Mouse (Mus musculus): Measurements from ENCODE around the gene Pcsk6. TPM values are rescaled to one million over a fixed set of nuclear protein-coding genes. Genes with fewer than 3 reads are reported as not detected.
"Not testable (repeated sequence)": the region's sequence is repeated elsewhere in the genome, so short reads cannot be mapped to it uniquely, and the experiment has no call there.

The Pcsk6 gene
- 0.87 and 1.0 TPM in 2 replicates for polyA plus RNA-seq (2016; fragmentation: Nextera tagmentation; extraction: Ambion mirVana)

GRCm38 (mm10) chr7:65861591-65862472 is at the start of gene Pcsk6:
Gene Pcsk6 (plus strand): TSS chr7:65861734.
- Histone ChIP-seq H3K27me3 (replicated peaks) (peaks cover 87% of the 10 kb centered on the region), H3K4me2 (peak within 1 kb of the TSS; percentile 77), H3K36me3 (no peaks in the 10 kb centered on the region), H3K4me1 (peaks cover 9% of the 10 kb centered on the region; the same call in 1 of the 2 replicates), H3K9ac (no peak within 1 kb of the TSS), H3K27ac (no peak within 1 kb of the TSS), H3K4me3 (peak within 1 kb of the TSS; percentile 55), H3K9me3 (replicated peaks) (no peaks in the 10 kb centered on the region)
- under 1% methylated on average over 85 of the region's 111 CpGs for WGBS (ENCODE audit: insufficient replicate concordance)
- no peak for ATAC-seq

- no peaks in the 10 kb centered on the region for H3K36me3 ChIP-seq
- 67% methylated on average over 8 of the region's 8 CpGs for whole genome bisulfite sequencing (ENCODE audit: insufficient replicate concordance)
- no peaks in the 10 kb centered on the region for H3K27me3 ChIP-seq (replicated peaks)
- no peaks in the 10 kb centered on the region for H3K4me1 ChIP-seq
- no peak for ATAC-seq
- H3K9me3 ChIP-seq (replicated peaks): no peaks in the 10 kb centered on the region; the same call in 1 of the 2 replicates
- no peak overlapping the region for H3K9ac ChIP-seq
- H3K4me2 ChIP-seq: no peak overlapping the region
- H3K27ac ChIP-seq: no peak overlapping the region
- H3K4me3 ChIP-seq: no peak overlapping the region
Observed at GRCm38 (mm10) chr7:65813611-65814212, 47.8 kb upstream of the Pcsk6 start.

GRCm38 (mm10) chr7:65817564-65817963 is 44.0 kb upstream of the Pcsk6 start:
- H3K36me3 ChIP-seq: no peaks in the 10 kb centered on the region
- ATAC-seq: no peak
- no peaks in the 10 kb centered on the region for H3K4me1 ChIP-seq
- 74% methylated on average over 8 of the region's 8 CpGs for WGBS (ENCODE audit: insufficient replicate concordance)
- no peak overlapping the region for H3K4me3 ChIP-seq
- H3K27ac ChIP-seq: no peak overlapping the region
- no peak overlapping the region for H3K4me2 ChIP-seq
- no peaks in the 10 kb centered on the region; the same call in 1 of the 2 replicates for H3K9me3 ChIP-seq (replicated peaks)
- H3K9ac ChIP-seq: no peak overlapping the region
- no peaks in the 10 kb centered on the region for H3K27me3 ChIP-seq (replicated peaks)

DNA sequence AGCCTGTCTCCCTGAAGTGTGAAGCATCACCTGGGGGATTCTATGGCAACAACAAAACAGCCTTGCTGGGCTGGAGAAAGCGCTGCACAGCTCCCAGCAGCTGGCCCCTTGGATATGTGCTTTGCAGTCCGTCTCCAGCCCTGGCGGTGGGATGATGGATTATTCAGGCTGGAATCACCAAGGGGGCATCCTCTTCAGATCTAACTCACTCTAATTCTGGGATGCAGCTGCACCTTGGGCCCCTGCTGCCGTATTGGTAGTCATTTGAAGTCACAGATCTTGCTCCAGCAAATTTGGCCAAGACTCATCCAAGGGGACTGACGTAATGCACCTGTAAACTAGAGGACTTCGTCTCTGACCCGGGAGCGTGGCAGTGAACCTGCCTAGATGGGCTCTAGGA is 41.1 kb upstream of the Pcsk6 start:
- Histone ChIP-seq H3K9ac (no peak overlapping the region), H3K27ac (no peak overlapping the region)

GRCm38 (mm10) chr7:65821901-65822300 is 39.6 kb upstream of the Pcsk6 start:
- H3K36me3 ChIP-seq; H3K27me3 ChIP-seq (replicated peaks); ATAC-seq; H3K9ac ChIP-seq; H3K4me1 ChIP-seq; H3K27ac ChIP-seq; H3K4me2 ChIP-seq; H3K4me3 ChIP-seq; H3K9me3 ChIP-seq (replicated peaks): not testable (repeated sequence)
- WGBS (ENCODE audit: insufficient replicate concordance): 53% methylated on average over 4 of the region's 4 CpGs

More for the DNA sequence above, 41.1 kb upstream of the Pcsk6 start:
- Histone ChIP-seq H3K36me3 (no peaks in the 10 kb centered on the region), H3K4me2 (no peak overlapping the region), H3K4me1 (no peaks in the 10 kb centered on the region), H3K4me3 (no peak overlapping the region), H3K27me3 (replicated peaks) (no peaks in the 10 kb centered on the region), H3K9me3 (replicated peaks) (no peaks in the 10 kb centered on the region; the same call in 1 of the 2 replicates)
- no peak for ATAC-seq
- 42% methylated on average over 8 of the region's 8 CpGs for WGBS (ENCODE audit: insufficient replicate concordance)

DNA sequence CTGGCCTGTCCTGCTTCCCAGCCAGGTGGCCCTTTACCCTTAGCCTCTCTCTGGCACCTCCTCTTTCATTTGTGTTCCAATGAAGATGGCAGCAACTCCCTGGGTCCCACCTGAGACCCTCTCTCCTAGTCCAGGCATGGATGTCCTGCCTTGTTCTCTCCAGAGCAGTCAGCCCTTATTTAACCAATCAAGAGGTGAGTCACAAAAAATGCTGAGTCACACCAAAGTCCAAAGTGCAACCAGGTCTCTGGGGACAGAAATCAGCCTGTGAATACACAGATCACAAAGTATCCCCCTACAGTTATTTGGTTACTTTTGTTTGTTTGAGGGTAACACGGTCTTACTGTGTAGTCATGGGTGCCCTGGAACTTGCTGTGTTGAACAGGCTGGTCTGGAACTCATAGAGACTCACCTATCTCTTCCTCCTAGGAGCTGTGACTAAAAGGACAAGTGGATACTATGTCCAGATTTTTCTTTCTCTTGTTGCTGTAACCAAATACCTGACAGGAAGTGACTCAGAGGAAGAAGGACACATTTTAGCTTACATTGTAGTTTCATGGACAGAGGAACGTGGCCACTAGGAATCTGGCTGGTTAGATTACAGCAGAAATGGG is 38.9 kb upstream of the Pcsk6 start:
- Histone ChIP-seq H3K27ac (no peak overlapping the region), H3K4me1 (no peaks in the 10 kb centered on the region), H3K9me3 (replicated peaks) (no peaks in the 10 kb centered on the region), H3K27me3 (replicated peaks) (no peaks in the 10 kb centered on the region), H3K36me3 (no peaks in the 10 kb centered on the region), H3K9ac (no peak overlapping the region), H3K4me3 (no peak overlapping the region), H3K4me2 (no peak overlapping the region)
- ATAC-seq: no peak
- 53% methylated on average over 2 of the region's 2 CpGs for WGBS (ENCODE audit: insufficient replicate concordance)

GRCm38 (mm10) chr7:65839756-65840155 is 21.8 kb upstream of the Pcsk6 start:
- Histone ChIP-seq H3K27me3 (replicated peaks) (no peaks in the 10 kb centered on the region), H3K4me2 (no peak overlapping the region), H3K4me3 (no peak overlapping the region), H3K4me1 (no peaks in the 10 kb centered on the region), H3K9ac (no peak overlapping the region), H3K9me3 (replicated peaks) (peaks cover 16% of the 10 kb centered on the region), H3K27ac (no peak overlapping the region), H3K36me3 (no peaks in the 10 kb centered on the region)
- no peak for ATAC-seq
- 78% methylated on average over 3 of the region's 3 CpGs for WGBS (ENCODE audit: insufficient replicate concordance)

GRCm38 (mm10) chr7:65843210-65843609 is 18.3 kb upstream of the Pcsk6 start:
- no peak overlapping the region for H3K27ac ChIP-seq
- H3K9me3 ChIP-seq (replicated peaks): peaks cover 16% of the 10 kb centered on the region
- H3K9ac ChIP-seq: no peak overlapping the region
- no peaks in the 10 kb centered on the region for H3K4me1 ChIP-seq
- 29% methylated on average over 2 of the region's 2 CpGs for WGBS (ENCODE audit: insufficient replicate concordance)
- no peak overlapping the region for H3K4me3 ChIP-seq
- H3K27me3 ChIP-seq (replicated peaks): 0 out of 2 replicates have a peak, but pooled peaks cover 4% of the 10 kb centered on the region
- no peak for ATAC-seq
- no peaks in the 10 kb centered on the region for H3K36me3 ChIP-seq
- no peak overlapping the region for H3K4me2 ChIP-seq

- Histone ChIP-seq H3K27me3 (replicated peaks) (peaks cover 96% of the 10 kb centered on the region), H3K4me2 (no peak overlapping the region), H3K36me3 (no peaks in the 10 kb centered on the region), H3K4me1 (peaks cover 9% of the 10 kb centered on the region; the same call in 1 of the 2 replicates), H3K4me3 (no peak overlapping the region), H3K27ac (no peak overlapping the region), H3K9ac (no peak overlapping the region), H3K9me3 (replicated peaks) (no peaks in the 10 kb centered on the region)
- WGBS (ENCODE audit: insufficient replicate concordance): 47% methylated on average over 7 of the region's 7 CpGs
- no peak for ATAC-seq
Observed at GRCm38 (mm10) chr7:65860981-65861380, 553 bp upstream of the Pcsk6 start.

DNA sequence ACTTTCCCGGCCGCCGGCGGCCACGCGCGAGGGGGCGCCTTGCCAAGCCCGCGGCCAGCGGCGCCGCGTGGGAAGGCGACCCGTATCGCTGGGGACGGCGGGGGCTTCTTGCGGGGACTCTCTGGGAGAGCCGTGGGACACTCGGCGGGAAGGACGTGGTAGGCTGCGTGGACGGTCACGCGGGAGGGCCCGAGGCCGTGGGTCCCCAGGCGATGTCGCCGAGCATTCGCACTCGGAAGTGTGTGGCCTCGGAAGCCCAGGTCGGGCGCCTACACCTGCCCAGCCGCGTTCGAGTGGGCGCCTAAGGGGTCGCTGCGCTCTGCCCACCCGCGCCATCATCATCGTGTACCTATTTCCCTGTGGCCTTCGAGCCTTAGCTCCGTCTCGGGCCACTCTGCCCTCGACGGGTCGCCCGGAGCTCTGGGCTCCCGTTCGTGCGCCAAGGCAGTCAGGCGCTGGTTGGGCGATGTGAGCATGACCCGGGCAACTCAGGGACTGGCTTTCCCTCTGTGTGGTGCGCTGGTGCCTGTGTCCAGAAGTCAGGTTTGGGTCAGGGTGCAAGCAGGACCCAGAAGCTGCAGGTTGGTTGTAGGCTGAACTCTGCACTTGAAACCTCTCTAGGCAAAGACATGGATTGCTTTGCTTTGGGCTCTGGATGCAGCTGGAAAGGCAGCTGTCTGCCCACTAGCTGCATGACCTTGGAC is 1.1 kb downstream of the Pcsk6 start:
- Histone ChIP-seq H3K4me2 (peak overlapping the region; percentile 77), H3K36me3 (no peaks in the 10 kb centered on the region), H3K9me3 (replicated peaks) (no peaks in the 10 kb centered on the region), H3K27me3 (replicated peaks) (peaks cover 79% of the 10 kb centered on the region), H3K4me1 (peaks cover 9% of the 10 kb centered on the region; the same call in 1 of the 2 replicates), H3K9ac (no peak overlapping the region), H3K4me3 (peak overlapping the region; percentile 55), H3K27ac (no peak overlapping the region)
- 5% methylated on average over 58 of the region's 61 CpGs for WGBS (ENCODE audit: insufficient replicate concordance)
- ATAC-seq: peak; percentile 18; the same call in 1 of the 2 replicates

- H3K27me3 ChIP-seq (replicated peaks): peaks cover 16% of the 10 kb centered on the region
- H3K9ac ChIP-seq: no peak overlapping the region
- peaks cover 12% of the 10 kb centered on the region for H3K4me1 ChIP-seq
- no peak overlapping the region for H3K4me2 ChIP-seq
- ATAC-seq: no peak
- H3K36me3 ChIP-seq: no peaks in the 10 kb centered on the region
- H3K9me3 ChIP-seq (replicated peaks): no peaks in the 10 kb centered on the region
- 83% methylated on average over 16 of the region's 16 CpGs for WGBS (ENCODE audit: insufficient replicate concordance)
- H3K27ac ChIP-seq: no peak overlapping the region
- no peak overlapping the region for H3K4me3 ChIP-seq
Observed at GRCm38 (mm10) chr7:65869173-65869572, 7.6 kb downstream of the Pcsk6 start.
